Mouse (Mus musculus): Measurements from ENCODE around the gene Smarcb1. TPM values are rescaled to one million over a fixed set of nuclear protein-coding genes. Genes with fewer than 3 reads are reported as not detected.

Gene Smarcb1
- polyA plus RNA-seq, 1 experiment from 2014 or later = 325 TPM

GRCm38 (mm10) chr10:75883232-75883552 lies 38.2 kb downstream of the Smarcb1 start:
- no peaks in the 10 kb centered on the region for H3K27me3 ChIP-seq (replicated peaks; ENCODE audit: control insufficient read depth, insufficient read depth, low read length)
- WGBS = under 1% methylated on average over 10 of the region's 10 CpGs
- peaks cover 16% of the 10 kb centered on the region for H3K4me1 ChIP-seq (replicated peaks; ENCODE audit: control insufficient read depth, insufficient read depth, low read length)
- ATAC-seq = peak; percentile 70; the same call in 1 of the 2 replicates
- no peak overlapping the region for H3K9ac ChIP-seq (replicated peaks; ENCODE audit: low read depth, low read length)
- H3K9me3 ChIP-seq (ENCODE audit: control insufficient read depth, low read length) = no peaks in the 10 kb centered on the region
- H3K36me3 ChIP-seq (ENCODE audit: control insufficient read depth, insufficient read depth) = no peaks in the 10 kb centered on the region
- H3K4me2 ChIP-seq (ENCODE audit: low read length) = no peak overlapping the region
- H3K27ac ChIP-seq (ENCODE audit: low read length) = no peak overlapping the region
- no peak overlapping the region for H3K4me3 ChIP-seq (replicated peaks; ENCODE audit: low read length)

DNA sequence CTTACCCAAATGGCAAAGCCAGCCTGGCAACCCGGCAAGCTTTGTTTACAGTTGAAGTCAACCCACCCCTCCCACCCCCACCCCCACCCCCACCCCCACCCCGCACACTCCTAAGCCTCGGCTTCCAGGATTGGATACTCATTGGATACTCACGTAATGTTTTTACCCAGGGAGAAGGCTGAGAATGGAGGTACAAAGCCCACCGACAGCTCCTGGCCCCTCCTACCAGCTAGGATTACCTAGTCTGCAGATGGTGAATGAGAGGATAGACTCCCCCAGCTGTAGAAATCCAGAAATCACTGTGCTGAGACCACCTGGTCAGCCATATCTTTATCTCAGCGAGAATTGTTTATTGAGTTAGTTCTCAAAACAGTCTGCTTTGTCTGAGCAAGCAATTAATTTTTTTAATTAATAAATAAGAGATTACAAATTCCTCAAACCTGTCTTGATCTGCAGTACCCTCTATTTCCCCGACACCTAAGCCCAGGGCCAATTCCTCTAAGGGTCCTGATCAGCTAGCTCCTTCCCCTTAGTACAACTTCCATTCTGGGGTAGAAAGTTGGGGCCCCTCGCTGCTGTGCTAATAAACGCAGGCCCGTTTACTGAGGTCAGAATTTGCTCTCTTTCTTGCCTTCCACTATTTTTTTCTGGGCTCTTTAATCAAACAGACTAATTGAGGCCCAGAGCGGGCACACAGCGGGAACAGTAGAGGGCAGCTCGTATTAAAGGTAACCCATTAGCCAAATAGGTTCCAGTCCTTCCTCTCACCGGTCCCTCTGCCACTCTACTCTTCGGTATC lies 38.8 kb downstream of the Smarcb1 start:
- Histone ChIP-seq H3K4me2 (ENCODE audit: low read length) (no peak overlapping the region), H3K27ac (ENCODE audit: low read length) (no peak overlapping the region), H3K4me3 (replicated peaks; ENCODE audit: low read length) (no peak overlapping the region), H3K4me1 (replicated peaks; ENCODE audit: control insufficient read depth, insufficient read depth, low read length) (peaks cover 16% of the 10 kb centered on the region), H3K9ac (replicated peaks; ENCODE audit: low read depth, low read length) (no peak overlapping the region), H3K36me3 (ENCODE audit: control insufficient read depth, insufficient read depth) (no peaks in the 10 kb centered on the region), H3K9me3 (ENCODE audit: control insufficient read depth, low read length) (no peaks in the 10 kb centered on the region), H3K27me3 (replicated peaks; ENCODE audit: control insufficient read depth, insufficient read depth, low read length) (no peaks in the 10 kb centered on the region)
- ATAC-seq = no peak
- 5% methylated on average over 15 of the region's 15 CpGs for WGBS

- no peak overlapping the region for H3K4me2 ChIP-seq (ENCODE audit: low read length)
- WGBS = 12% methylated on average over 20 of the region's 20 CpGs
- ATAC-seq = peak; percentile 32; the same call in 1 of the 2 replicates
- H3K36me3 ChIP-seq (ENCODE audit: control insufficient read depth, insufficient read depth) = no peaks in the 10 kb centered on the region
- no peaks in the 10 kb centered on the region for H3K9me3 ChIP-seq (ENCODE audit: control insufficient read depth, low read length)
- 0 out of 2 replicates have a peak overlapping the region, but pooled peaks have one; percentile 24 for H3K27ac ChIP-seq (ENCODE audit: low read length)
- H3K4me1 ChIP-seq (replicated peaks; ENCODE audit: control insufficient read depth, insufficient read depth, low read length) = peaks cover 16% of the 10 kb centered on the region
- no peak overlapping the region for H3K4me3 ChIP-seq (replicated peaks; ENCODE audit: low read length)
- H3K27me3 ChIP-seq (replicated peaks; ENCODE audit: control insufficient read depth, insufficient read depth, low read length) = no peaks in the 10 kb centered on the region
- no peak overlapping the region for H3K9ac ChIP-seq (replicated peaks; ENCODE audit: low read depth, low read length)
Observed at GRCm38 (mm10) chr10:75881578-75882432, 39.6 kb downstream of the Smarcb1 start.

DNA sequence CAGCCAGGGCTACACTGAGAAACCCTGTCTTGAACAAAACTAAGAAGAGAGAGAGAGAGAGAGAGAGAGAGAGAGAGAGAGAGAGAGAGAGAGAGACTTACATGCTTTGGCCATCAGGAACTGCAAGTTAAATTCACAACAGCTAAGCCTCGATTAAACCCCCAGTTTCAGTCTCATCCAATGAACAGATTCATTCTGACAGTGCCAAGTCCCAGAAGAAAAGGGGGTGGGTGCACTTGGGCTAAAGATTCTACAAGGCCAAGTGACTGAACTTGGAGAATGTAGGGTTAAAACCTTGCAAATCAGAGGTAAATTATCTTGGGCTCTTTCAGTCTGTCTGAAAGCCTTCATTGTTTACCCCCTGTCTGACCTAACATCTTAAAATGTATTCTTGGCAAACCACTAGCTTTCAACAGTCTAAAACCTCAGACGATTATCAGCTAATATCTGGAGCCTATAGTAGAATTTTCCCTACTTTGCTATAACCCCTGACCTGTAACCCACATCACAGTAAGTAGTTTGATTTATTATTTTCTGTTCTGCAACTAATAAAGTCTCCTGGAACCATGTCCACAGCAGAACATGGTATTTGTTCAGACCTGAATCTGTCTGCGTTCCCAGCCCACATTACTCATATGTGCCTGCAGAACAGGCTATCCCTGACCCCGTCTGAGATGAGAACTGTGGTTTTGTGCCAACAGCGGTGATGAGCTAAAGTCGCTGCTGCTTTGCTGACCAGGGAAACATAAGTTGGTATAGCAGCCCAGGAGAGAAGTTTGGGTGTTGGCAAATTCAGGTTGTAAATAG lies 40.4 kb downstream of the Smarcb1 start:
- Histone ChIP-seq H3K4me2 (ENCODE audit: low read length) (no peak overlapping the region), H3K4me1 (replicated peaks; ENCODE audit: control insufficient read depth, insufficient read depth, low read length) (peaks cover 16% of the 10 kb centered on the region), H3K4me3 (replicated peaks; ENCODE audit: low read length) (no peak overlapping the region), H3K27me3 (replicated peaks; ENCODE audit: control insufficient read depth, insufficient read depth, low read length) (no peaks in the 10 kb centered on the region), H3K36me3 (ENCODE audit: control insufficient read depth, insufficient read depth) (no peaks in the 10 kb centered on the region), H3K9ac (replicated peaks; ENCODE audit: low read depth, low read length) (no peak overlapping the region), H3K9me3 (ENCODE audit: control insufficient read depth, low read length) (no peaks in the 10 kb centered on the region), H3K27ac (ENCODE audit: low read length) (0 out of 2 replicates have a peak overlapping the region, but pooled peaks have one; percentile 24)
- ATAC-seq = no peak
- WGBS = 28% methylated on average over 6 of the region's 6 CpGs

DNA sequence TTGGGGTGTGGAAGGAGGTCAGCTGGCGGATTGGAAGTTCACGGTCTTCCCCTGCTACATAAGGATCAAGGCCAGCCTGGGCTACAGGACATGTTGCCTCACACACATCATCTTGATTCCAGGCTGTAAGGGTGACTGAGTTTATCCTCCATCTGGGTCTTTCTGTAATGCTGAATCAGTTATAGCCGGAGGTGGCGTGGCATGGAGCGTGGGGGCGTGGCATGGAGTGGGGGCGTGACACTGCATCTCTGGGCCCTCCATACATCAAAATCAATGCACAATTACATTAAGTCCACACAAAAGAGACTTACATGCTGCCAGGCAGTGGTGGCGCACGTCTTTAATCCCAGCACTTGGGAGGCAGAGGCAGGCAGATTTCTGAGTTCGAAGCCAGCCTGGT lies 41.1 kb downstream of the Smarcb1 start:
- no peak overlapping the region for H3K27ac ChIP-seq (ENCODE audit: low read length)
- no peak for ATAC-seq
- H3K9me3 ChIP-seq (ENCODE audit: control insufficient read depth, low read length) = no peaks in the 10 kb centered on the region
- H3K4me3 ChIP-seq (replicated peaks; ENCODE audit: low read length) = no peak overlapping the region
- H3K4me1 ChIP-seq (replicated peaks; ENCODE audit: control insufficient read depth, insufficient read depth, low read length) = peaks cover 16% of the 10 kb centered on the region
- H3K36me3 ChIP-seq (ENCODE audit: control insufficient read depth, insufficient read depth) = no peaks in the 10 kb centered on the region
- no peak overlapping the region for H3K9ac ChIP-seq (replicated peaks; ENCODE audit: low read depth, low read length)
- no peaks in the 10 kb centered on the region for H3K27me3 ChIP-seq (replicated peaks; ENCODE audit: control insufficient read depth, insufficient read depth, low read length)
- no peak overlapping the region for H3K4me2 ChIP-seq (ENCODE audit: low read length)
- 90% methylated on average over 10 of the region's 10 CpGs for WGBS

DNA sequence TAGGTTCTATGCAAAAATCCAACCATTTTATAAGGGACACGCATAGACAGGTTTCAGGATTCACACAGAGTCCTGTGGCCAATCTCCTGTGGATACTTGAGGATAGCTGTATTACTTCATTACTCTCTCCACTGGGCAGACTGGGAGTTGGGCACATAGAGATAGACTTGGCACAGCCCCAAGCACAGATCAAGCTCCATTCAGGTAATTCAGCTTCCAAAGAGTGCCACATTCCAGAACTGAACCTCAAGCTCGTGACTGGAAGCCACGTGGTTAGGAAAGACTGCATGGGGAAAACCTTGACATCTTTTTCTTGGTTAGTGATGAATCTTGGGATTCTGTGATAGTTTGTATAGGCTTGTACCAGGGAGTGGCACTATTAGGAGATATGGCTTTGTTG lies 42.6 kb downstream of the Smarcb1 start:
- no peak overlapping the region for H3K9ac ChIP-seq (replicated peaks; ENCODE audit: low read depth, low read length)
- ATAC-seq = no peak
- no peaks in the 10 kb centered on the region for H3K27me3 ChIP-seq (replicated peaks; ENCODE audit: control insufficient read depth, insufficient read depth, low read length)
- H3K9me3 ChIP-seq (ENCODE audit: control insufficient read depth, low read length) = no peaks in the 10 kb centered on the region
- H3K36me3 ChIP-seq (ENCODE audit: control insufficient read depth, insufficient read depth) = no peaks in the 10 kb centered on the region
- no peak overlapping the region for H3K4me3 ChIP-seq (replicated peaks; ENCODE audit: low read length)
- H3K27ac ChIP-seq (ENCODE audit: low read length) = no peak overlapping the region
- H3K4me1 ChIP-seq (replicated peaks; ENCODE audit: control insufficient read depth, insufficient read depth, low read length) = peaks cover 17% of the 10 kb centered on the region
- H3K4me2 ChIP-seq (ENCODE audit: low read length) = no peak overlapping the region
- 76% methylated on average over 3 of the region's 3 CpGs for WGBS

DNA sequence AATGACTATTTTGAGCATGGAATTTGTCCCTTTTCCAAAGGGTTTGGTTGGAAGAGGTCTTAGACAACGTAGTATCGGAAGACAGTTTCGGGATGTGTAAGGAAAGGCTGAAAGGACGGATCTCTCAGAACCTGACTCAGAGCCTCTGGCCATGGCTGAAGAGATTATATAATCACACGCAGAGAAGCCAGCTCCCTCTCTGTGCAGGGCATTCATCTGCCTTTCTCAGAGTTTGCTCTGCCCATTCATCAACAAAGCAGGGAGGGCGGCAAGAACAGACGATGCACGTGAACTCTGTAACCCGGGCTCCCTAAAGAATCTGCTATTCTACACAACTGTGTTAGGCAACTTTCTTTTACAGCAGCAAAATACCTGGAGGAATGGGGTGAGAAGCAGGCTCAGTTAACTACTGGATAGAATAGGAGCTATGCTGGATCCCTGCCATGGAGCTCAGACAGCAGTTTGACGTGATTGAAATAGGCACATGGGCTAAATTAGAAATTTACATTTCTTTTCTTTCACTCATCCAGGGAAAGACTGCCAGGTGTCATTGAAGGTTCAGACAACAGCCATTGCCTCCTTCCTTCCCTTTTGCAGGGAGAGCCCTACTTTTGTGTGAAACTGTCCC lies 47.8 kb downstream of the Smarcb1 start:
- Histone ChIP-seq H3K4me3 (replicated peaks; ENCODE audit: low read length) (peak overlapping the region; percentile 38), H3K36me3 (ENCODE audit: control insufficient read depth, insufficient read depth) (no peaks in the 10 kb centered on the region), H3K4me1 (replicated peaks; ENCODE audit: control insufficient read depth, insufficient read depth, low read length) (peaks cover 14% of the 10 kb centered on the region), H3K27ac (ENCODE audit: low read length) (peak overlapping the region; percentile 56), H3K27me3 (replicated peaks; ENCODE audit: control insufficient read depth, insufficient read depth, low read length) (no peaks in the 10 kb centered on the region), H3K9me3 (ENCODE audit: control insufficient read depth, low read length) (no peaks in the 10 kb centered on the region), H3K9ac (replicated peaks; ENCODE audit: low read depth, low read length) (peak overlapping the region; percentile 59), H3K4me2 (ENCODE audit: low read length) (peak overlapping the region; percentile 72)
- ATAC-seq = no peak
- WGBS = 2% methylated on average over 10 of the region's 10 CpGs

DNA sequence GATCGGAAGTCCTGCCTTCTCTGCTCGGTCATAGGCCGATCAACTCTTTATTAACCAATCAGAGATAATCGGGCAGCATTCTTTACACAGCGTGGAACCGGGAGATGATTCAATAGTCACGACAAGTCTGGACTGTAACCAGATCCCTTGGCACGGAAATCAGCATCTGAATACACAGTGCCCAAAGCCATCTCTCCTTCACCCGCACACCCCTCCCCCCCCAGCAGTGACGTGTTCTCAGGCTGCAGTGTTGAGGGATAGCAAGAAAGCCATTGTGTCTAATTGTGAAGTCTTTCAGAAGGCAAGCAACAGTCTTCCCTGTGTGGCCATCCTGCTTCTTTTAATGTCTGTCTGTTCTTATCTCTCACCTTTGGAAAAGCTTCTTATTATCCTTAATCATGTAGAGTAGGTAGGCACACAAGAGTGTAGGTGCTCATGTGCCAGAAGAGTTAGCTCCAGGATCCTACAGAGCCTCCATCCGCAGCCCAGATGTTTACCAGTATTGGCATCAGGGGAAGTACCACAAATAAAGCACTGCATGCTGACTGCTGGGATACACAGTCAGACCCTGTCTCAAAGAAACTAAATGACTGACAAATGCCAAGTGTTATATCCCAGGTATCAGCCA lies 48.4 kb downstream of the Smarcb1 start:
- under 1% methylated on average over 11 of the region's 11 CpGs for WGBS
- ATAC-seq = peak; percentile 99
- no peaks in the 10 kb centered on the region for H3K36me3 ChIP-seq (ENCODE audit: control insufficient read depth, insufficient read depth)
- peak overlapping the region; percentile 56 for H3K27ac ChIP-seq (ENCODE audit: low read length)
- H3K9me3 ChIP-seq (ENCODE audit: control insufficient read depth, low read length) = no peaks in the 10 kb centered on the region
- peak overlapping the region; percentile 38 for H3K4me3 ChIP-seq (replicated peaks; ENCODE audit: low read length)
- H3K9ac ChIP-seq (replicated peaks; ENCODE audit: low read depth, low read length) = peak overlapping the region; percentile 59
- H3K27me3 ChIP-seq (replicated peaks; ENCODE audit: control insufficient read depth, insufficient read depth, low read length) = no peaks in the 10 kb centered on the region
- H3K4me2 ChIP-seq (ENCODE audit: low read length) = peak overlapping the region; percentile 72
- H3K4me1 ChIP-seq (replicated peaks; ENCODE audit: control insufficient read depth, insufficient read depth, low read length) = peaks cover 14% of the 10 kb centered on the region

All from forebrain, embryonic 16.5 days (tissue).